Mouse (Mus musculus) T-helper 17 cell (primary cell): ENCODE results near the gene Bicdl2.

Source experiments
- in situ Hi-C, 2 experiments: fragments of 300-600 bp; cut with MboI, MseI; formaldehyde crosslinking; loops; 1 replicate in 1 of 2; 2 replicates in 1 of 2; pipeline ENCODE4 v1.15.1; 2025; ENCODE audit warnings: high pct_unique_total_duplicates in 2 of 2

Bicdl2 gene

DNA sequence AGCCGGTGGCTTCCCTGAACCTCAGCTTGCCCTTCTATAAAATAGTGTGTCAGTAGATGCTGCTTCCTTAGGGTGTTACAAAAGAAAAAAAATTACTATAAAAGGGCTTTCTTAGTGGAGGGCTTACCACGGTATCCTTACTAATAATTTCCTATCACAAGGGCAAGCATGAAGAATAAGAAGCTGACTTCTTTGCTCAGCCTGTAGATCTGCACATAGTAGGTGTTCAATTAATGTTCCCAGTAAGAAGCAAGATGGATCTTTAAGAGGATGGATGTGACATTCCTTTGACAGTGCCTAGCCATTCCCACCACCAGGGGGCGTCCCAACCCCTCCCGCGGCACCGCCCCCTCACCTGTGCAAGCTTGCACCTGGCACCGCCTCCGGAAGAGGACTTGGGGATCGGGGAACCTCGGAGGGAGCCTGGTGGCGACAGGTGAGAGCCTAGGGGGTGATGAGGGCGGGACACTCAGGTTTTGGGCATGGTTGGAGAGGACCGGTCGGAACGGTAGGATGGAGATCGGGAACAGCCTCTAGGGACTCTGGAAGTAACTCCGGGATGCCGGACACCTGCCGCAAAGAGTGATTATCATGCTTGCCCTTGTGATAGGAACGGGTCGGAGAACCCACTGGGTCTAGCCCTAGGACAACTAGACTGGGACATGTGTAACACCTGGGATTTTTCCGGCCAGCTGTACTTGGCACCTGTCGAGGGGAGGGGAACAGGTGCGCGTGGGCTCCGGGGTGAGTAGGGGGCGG lies at the start of gene Bicdl2:
TSS of gene Bicdl2 (plus strand) at position 390 of the 759 bp plus-strand sequence.
- in situ Hi-C loops = no loop called here

DNA sequence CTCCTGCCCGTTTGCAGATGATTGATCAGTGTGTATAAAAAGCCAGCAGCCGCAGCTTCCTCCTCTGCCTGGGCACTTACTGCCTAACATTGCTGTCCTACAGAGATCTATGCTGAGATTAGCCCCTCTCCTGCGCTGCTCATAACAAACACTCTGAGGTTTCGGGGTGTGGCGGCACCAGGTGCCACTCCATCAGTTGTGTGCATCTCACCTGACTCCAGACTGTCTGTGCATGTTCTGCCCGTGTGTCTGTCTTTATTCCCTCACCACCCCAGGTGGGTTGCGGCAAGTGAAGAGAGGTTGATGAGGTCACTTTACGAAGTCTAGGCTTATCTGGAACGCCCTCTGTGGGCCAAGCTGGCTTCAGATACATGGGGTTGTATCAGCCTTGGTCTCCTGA lies 43.2 kb upstream of the Bicdl2 start:
- in situ Hi-C loops = no loop called here

DNA sequence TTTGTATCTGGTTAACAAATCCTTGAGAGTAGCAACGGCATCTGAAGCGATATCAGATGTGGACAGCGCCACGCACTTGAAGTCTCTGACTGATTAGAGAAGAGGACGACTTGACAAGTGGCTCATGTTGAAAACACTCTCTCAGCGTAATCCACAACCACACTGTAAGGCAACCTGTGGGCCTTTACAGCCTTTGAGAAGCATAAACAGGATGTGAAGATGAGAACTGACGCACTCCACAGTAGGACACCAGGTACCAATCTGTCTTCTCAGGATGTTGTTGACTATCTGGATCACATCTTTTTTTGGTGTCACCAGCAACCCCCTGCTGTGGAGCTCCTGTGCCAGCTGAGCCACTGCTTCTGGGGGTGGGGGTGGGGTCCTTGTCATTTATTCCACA lies 40.0 kb upstream of the Bicdl2 start:
- in situ Hi-C loops = loop anchor here in 1 of 2 experiments (10.0 kb wide), 1 partner anchor 236 kb away; the partner anchor contains the start of gene Vmn2r116

DNA sequence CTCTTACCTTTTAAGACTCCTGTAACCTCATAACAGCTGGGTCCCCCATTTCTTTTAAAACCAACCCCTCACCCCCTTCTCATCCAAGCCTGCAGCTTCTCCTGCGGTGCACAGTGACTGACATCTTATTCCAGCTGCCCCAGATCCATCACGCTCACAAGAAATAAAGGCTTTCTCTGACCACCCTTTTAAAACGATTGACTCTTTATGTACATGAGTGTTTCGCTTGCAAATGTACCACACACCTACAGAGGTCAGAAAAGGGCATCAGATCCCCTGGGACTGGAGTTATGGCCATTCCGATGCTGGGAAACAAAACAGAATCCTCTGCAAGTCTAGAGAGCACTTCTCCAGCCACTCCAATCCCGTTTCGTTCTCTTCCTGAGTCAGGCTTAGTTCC lies 32.5 kb upstream of the Bicdl2 start:
- in situ Hi-C loops = loop anchor here in 1 of 2 experiments (10.0 kb wide), 1 partner anchor 243 kb away; the partner anchor contains the start of gene Vmn2r116

DNA sequence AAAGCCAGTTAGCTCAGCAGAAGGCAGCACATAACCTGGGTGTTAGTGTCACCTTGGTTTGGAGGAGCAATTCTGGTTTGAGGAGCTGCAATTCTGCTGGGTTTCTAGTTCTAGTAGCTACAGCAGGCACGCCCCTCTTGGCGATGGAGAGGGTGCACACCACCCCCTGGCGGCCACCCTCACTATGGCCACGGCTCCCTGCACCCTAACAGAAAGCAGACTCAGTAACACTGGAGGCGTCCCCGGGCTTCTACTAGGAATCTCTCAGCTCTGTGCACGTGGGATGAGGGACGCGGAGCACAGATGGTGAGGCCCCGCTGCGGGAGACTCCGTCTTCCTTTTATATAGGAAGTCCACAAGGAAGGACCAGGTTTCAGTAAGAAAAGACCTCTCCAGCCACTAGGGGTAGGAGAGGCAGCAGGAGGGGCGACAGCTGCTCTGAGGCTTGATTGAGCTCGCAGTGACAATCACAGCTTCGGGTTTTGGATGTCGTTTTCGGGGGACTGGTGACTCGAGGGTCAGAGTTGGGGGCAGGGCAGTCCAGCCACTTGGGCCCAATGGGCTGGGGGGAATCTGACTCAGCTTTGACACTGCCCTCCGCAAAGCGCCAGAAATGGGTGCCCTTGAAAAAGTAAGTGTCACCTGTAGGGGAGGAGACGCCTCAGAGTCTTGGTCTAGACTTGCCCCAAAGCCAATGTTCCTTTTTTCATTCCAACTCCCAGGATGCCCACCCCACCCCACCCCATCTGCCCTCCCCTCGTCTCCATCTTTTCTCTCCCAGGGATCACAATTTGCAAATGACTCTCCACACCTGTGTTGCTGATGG lies 29.9 kb upstream of the Bicdl2 start:
- in situ Hi-C loops = no loop called here

DNA sequence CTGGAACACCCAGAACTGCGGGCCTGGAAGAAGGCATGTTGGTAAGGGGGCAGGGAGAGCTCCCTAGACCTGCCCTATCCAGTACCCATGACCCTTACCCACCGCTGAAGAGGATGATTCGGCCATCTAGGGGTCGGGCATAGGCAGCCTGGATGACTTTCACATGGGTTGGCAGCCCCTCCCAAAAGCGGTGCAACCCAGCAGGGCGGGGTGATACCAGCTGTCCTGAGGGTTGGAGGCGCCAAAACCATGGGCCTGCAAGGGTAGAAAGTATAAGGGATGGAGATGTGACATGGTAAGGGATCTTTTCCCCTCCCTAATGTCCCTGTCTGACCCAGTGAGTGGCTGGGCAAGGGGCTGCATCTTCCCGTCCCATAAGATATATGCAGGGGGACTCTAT lies 29.1 kb upstream of the Bicdl2 start:
- in situ Hi-C loops = no loop called here

DNA sequence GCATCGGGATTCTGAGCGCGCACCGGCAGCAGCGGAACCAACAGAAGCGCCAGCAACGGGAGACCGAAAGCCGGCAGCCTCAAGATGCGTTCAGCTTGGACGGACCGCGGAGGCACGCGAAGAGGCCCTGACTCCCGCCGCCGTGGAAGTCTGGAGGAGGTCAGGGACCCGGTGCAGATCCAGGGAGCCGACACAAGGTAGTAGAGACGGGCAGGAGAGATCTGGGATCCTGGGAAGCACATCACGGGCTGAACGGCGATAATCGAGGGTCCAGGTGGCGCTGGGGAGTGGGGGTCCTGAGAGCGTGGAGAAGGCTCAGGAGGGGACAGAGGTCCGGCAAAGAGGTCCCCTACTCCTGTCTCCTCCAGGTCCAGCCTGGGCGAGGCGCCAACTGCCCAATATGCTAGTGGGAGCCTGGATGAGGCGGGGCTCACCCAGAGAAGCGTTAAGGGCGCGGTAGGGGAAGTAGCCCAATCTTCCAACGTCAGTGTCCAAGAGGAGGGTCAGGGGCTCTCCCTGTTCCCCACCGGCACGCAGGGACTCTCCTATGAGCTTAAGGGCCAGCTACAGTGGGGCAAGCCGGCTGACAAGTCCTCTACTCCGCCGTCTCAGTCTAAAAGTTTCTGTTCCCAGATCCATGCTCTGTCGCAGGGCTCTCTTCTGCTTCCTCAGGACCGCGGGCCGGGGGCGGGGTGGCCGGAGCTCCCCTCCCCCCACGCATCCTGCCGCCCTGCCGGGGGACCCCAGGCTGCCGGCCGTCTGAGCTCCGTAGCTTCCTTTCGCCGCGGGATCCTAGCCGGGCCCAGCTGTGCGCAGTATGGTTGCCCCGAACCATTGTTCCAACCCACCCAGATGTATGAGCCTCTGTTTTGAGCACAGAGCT lies 15.5 kb upstream of the Bicdl2 start, which contains the start of gene Mmp25:
TSS of gene Mmp25 (minus strand) at position 665 of the 883 bp plus-strand sequence.
- in situ Hi-C loops = no loop called here

DNA sequence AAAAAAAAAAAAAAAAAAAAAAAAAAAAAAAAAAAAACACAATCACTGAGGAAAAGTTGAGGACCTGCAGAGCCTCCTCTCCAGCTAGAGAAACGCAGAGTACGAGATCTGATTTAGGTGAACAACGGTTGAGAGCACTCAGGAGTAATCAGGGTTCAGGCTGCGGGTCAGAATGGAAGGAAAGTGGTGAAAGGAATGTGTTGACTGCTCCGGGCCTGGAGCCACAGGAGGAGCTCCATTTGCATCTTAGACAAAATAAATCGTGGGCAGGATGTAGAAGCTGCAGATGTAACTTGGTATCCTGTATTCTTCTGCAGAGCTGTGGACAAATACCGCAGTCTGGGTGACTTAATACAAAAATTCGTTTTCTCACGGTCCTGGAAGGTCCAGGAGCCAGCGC lies 14.4 kb upstream of the Bicdl2 start:
- in situ Hi-C loops = no loop called here

DNA sequence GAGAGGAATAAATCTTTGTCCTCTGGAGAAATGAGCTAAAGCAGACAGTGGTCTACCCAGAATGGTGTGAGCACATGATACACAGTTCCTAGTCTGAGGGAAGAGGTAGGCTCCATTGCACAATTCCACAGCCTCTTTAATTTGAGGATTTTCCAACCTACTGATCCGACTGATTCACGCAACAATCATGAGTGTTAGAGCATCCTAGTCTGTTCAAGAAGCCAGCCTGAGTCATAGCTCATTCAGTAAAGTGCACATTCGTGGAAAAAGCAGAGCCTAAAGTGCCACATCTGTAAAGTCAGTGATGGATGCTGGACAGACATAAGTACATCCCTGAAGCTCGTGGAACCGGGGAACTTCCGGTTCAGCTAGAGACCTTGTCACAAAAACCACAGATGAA lies 8.9 kb upstream of the Bicdl2 start:
- in situ Hi-C loops = no loop called here

DNA sequence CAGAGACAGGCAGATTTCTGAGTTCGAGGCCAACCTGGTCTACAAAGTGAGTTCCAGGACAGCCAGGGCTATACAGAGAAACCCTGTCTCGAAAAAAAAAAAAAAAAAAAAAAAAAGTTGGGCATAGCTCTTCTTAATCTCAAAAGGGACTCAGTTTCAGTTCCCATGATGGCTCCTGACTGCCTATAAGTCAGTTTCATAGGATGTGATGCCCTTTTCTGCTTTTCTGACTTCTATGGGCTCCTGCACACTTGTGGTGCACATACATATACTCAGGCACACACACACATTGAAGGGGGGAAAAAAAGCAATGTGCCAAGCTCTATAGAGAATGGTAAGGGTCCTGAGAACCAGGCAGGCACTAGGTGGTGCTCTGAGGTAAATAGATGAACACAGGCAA lies 7.0 kb upstream of the Bicdl2 start:
- in situ Hi-C loops = no loop called here

DNA sequence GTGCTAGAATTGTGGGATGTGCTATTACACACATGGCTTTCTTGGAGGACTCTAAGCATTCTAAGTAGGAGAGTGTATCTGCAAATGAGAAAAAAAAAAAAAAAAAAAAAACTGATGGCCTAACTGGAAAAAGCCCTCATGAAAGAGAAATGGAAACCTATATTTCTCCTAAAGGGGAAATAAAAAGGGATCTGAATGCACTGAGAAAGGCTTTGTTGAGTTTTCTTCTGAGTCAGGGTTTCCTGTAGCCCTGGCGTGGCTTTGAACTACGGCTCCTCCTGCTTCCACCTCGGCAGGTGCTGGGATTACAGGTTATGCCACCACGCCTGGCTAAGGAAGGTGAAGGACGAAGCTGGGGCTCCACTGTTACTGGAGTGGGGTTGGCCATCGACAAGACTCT lies 6.3 kb upstream of the Bicdl2 start:
- in situ Hi-C loops = no loop called here

DNA sequence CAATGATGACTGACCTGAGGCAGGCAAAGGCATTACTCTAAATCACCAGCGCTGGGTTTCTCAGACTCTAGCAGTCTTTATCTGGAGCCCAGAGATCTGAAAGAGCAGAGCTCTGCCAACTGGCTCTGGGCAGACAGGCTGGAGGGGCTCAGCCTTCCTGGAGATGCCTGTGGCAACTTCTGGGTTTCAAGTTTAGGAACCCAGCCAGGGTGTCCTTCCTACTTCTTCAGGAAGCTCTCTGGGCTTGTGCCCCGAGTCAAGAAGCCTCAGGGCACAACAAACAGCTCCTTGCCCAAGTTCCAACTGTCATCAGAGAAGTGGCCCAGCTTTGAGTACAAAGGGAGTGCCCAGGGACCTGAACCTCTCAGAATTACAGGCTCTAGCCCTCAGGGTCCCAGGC lies 5.9 kb upstream of the Bicdl2 start:
- in situ Hi-C loops = no loop called here

DNA sequence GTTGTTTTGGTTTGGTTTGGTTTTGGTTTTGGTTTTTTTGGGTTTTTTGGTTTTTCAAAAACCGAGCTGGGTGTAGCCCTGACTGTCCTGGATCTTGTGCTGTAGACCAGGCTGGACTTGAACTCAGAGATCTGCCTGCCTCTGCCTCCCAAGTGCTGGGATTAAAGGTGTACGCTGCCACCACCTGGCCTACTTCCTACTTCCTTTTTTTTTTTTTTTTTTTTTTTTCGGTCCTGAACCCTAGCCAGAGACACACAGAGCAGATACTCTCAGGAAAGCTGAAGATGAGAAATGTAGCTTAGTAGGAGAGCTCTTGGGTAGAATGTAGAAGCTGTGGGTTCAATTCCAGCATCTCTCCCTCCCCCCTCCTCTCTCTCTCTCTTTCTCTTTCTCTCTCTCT lies 1.9 kb upstream of the Bicdl2 start:
- in situ Hi-C loops = no loop called here

DNA sequence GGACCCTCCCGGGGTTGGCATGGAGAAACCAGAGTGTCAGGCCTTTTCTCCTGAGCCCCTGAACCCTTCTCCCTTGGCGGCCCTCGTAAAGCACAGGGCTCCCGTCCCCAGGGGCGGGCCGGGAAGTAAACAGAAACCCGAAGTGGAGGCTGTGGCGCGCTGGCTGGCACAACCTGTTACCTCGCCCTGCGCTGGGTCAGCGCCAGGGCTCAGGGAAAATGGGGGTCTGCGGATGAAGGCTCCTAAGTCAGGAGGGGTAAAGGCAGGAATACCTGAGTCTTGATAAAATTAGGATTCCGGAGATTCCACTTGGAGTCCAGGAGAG lies 532 bp downstream of the Bicdl2 start:
- in situ Hi-C loops = no loop called here

DNA sequence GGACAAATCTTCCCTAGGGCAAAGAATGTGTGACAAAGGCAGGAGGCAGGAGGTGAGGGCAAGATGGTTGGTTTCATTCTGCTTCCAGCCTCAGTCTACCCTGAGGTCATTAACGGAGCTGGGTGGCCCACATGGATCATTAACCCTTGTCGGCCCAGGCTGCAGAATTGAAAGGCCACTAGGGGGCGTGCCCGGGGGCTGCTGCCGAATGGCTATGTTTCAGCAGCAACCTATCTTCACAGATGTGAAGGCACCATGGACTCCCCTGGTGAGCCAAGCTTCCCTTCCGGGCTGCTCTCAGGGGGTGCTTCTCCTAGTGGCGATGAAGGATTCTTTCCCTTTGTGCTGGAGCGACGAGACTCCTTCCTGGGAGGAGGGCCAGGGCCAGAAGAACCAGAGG lies 1.2 kb downstream of the Bicdl2 start:
- in situ Hi-C loops = no loop called here

DNA sequence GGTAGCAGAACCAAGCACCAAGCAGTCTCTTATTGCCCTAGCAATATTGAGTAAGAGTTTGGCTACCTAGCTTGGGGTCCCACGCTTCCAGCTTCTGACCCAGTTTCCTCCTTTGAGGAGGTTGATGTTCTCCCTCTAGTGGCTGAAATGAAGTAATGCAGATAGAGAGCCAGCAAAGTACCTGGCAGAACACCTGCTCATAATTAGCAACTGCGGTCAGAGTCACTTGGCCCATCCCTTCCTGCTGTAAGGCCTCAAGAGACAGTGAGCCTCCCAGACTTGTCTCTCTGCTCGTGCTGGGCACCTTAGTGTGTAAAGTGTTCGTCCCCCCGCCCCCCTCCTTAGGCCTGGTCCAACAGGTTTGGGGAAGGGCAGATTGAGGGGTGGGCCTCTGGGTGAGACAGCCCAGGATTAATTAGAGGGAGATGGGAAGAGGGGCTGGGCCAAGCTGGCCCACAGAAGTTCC lies 4.3 kb downstream of the Bicdl2 start:
- in situ Hi-C loops = loop anchor here (5.0 kb wide), 1 partner anchor 43 kb away; no protein-coding TSS in a partner anchor

DNA sequence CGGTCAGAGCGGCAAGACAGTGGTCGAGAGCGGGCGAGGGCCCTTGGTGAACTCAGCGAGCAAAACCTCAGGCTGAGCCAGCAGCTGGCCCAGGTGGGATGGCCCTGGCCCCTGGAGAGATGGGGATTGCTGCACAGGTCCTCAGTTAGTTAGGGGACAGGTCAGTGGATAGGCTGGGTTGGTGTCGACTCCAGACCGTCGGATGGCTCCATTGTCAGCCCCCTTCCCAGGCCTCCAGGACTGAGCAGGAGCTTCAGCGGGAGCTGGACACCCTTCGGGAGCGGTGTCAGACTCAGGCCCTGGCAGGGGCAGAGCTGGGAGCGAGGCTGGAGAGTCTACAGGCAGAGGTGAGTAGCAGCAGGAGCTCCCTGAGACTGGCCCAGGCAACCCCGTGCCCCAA lies 5.2 kb downstream of the Bicdl2 start:
- in situ Hi-C loops = loop anchor here (5.0 kb wide), 1 partner anchor 42 kb away; no protein-coding TSS in a partner anchor

DNA sequence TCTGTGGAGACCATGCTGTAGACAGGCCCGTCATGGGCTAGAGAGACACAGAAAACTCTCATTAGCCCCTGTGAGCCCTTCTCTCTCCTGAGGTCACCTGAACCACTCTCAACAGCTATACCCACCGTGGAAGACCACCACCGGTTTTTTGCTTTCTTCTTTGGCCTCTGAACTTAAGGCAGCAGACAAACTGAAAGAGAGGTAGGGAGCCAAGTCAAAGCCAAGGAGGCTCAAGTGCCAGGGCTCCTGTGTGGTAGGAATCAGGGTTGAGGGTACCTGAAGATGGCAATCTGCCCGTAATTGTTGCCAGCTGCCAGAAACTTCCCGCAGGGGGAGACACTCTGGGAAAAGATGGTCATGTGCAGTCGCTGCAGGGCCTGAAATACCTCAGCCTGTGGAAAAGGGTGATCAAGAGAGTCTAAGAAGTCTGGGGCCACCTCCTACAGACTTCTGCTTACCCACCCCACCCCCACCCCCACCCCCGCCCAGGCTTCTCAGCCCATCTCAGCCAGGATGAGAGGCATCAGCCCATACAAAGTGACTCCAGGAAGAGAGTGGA lies 10.3 kb downstream of the Bicdl2 start:
- in situ Hi-C loops = no loop called here

DNA sequence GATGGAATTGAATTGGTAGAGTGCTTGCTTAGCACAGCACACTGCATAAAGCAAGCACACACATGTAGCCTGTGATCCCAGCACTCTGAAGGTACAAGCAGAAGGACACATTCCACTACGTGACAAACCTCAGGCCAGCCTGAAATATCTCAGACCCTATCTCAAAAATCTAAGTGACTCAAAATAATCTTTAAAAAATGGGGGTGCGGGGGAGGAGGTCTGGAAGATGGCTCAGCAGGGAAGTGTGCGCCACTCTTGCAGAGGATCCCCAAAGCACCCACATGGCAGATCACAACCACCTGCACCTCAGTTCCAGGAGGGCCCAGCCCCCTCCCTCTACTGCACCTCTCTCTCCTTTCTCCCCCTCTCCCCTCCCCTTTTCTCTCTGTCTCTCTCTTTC lies 11.2 kb downstream of the Bicdl2 start:
- in situ Hi-C loops = no loop called here

DNA sequence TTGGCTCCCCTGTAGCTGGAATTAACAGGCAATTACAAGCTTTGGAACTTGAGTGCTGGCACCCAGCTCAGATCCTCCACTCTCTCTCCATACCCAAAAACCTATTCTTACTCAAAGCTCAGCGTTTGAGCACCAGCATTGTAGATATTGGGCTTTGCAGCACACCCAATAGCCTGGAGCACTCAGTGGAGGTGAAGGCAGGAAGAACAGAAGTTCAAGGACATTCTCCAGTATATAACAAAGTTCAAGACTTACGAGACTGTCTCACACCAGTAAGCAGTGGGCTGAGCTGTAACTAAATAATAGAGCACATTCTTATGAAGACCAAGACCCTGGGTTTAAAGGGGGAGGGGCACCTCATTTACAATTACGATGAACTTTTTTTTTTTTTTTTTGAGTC lies 12.5 kb downstream of the Bicdl2 start:
- in situ Hi-C loops = no loop called here

DNA sequence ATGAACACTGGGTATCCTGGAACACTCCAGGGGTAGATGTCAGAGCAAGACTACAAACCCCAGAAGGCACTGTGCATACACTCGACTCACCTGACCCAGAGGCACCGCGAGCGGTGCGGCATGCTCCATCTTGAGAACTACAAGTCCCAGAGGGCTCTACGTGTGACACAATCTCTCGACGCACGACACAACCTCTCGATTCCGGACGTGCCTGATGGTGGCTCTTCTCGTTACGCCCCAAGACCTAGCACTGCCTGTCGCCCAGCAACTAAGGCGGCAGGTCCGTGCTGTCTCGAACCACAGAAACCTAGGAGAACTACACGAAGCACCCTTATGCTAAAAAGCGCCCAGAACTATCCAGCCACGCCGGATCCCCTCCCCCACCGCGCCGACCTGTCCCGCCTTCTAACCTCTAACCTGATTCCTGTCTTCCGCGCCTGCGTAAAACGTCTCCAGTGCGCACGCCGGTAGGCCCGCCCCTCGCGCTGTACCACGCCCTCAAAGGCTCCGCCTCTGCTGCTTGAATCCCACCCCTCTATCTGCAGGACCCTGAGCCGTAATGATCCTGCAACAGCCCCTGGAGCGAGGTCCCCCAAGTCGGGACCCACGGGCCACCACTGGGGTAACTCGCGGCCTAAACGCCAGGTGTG lies 13.2 kb downstream of the Bicdl2 start, which contains the start of the genes Hcfc1r1 and Thoc6:
TSS of gene Hcfc1r1 (plus strand) at position 173 of the 650 bp plus-strand sequence.
TSS of gene Thoc6 (minus strand) at position 459 of the 650 bp plus-strand sequence.
- in situ Hi-C loops = no loop called here
